Mouse (Mus musculus): ENCODE results near the gene Pin1rt1.

GRCm38 (mm10) chr2:104704355-104704754, 11.8 kb downstream of the Pin1rt1 start:
- no peak for TF ChIP-seq EP300 (IDR thresholded peaks at IDR 0.05; ENCODE audit: low read depth)
- no peak for TF ChIP-seq CTCF (IDR thresholded peaks at IDR 0.05; ENCODE audit: low read depth)
